Mouse (Mus musculus) CH12.LX (cell line): Measurements from ENCODE around the gene Nhsl1. TPM values are rescaled to one million over a fixed set of nuclear protein-coding genes. Genes with fewer than 3 reads are reported as not detected.

Experiments
- DNase-seq: peaks from one replicate; pipeline ENCODE4 v3.0.0-alpha.2; 2013; ENCODE audit errors: extremely low read depth
- H3K27ac ChIP-seq: 2 replicates; pipeline ENCODE4 v1.5.1; 2012; ENCODE audit warnings: low read depth, mild to moderate bottlenecking, control low read depth, moderate library complexity; ENCODE audit not compliant: insufficient read depth
- H3K27me3 ChIP-seq: replicated peaks from 2 replicates; pipeline ENCODE3; 2012; ENCODE audit warnings: inconsistent platforms
- H3K36me3 ChIP-seq, 2 experiments: replicated peaks in 1 of 2; 2 replicates each; pipeline versions ENCODE3 to v1.6.1; 2012; ENCODE audit warnings: inconsistent platforms in 1 of 2, low read length in 1 of 2, mild to moderate bottlenecking in 1 of 2, mixed read lengths in 1 of 2, moderate library complexity in 1 of 2; ENCODE audit not compliant: control insufficient read depth in 1 of 2, insufficient read depth in 1 of 2
- H3K4me1 ChIP-seq, 2 experiments: 2 replicates each; pipeline ENCODE4 v1.6.1; 2012; ENCODE audit warnings: inconsistent platforms in 1 of 2, moderate library complexity in 1 of 2; ENCODE audit not compliant: insufficient read depth in 2 of 2, control insufficient read depth in 1 of 2
- H3K4me2 ChIP-seq: 2 replicates; pipeline ENCODE4 v1.6.1; 2012; ENCODE audit warnings: low read depth, mild to moderate bottlenecking, control low read depth; ENCODE audit not compliant: poor library complexity, insufficient read depth, severe bottlenecking
- H3K4me3 ChIP-seq, 3 experiments: fragments of 150-350 bp in 1 of 3; sonication (generic) in 1 of 3; replicated peaks in 1 of 3; 2 replicates each; pipeline versions ENCODE3 to v1.5.1; 2011 to 2012; ENCODE audit warnings: low read depth in 2 of 3, low read length in 2 of 3, mild to moderate bottlenecking in 2 of 3, moderate library complexity in 2 of 3, control low read depth in 1 of 3, improper control_type of control experiment in 1 of 3, inconsistent platforms in 1 of 3, mixed read lengths in 1 of 3; ENCODE audit not compliant: poor library complexity in 1 of 3
- H3K79me2 ChIP-seq: replicated peaks from 2 replicates; pipeline ENCODE4 v1.6.1; 2012; ENCODE audit warnings: mild to moderate bottlenecking, moderate library complexity; ENCODE audit not compliant: control insufficient read depth, poor library complexity, insufficient read depth, severe bottlenecking; ENCODE audit errors: extremely low read depth
- H3K9ac ChIP-seq: 2 replicates; pipeline ENCODE4 v1.6.1; 2012; ENCODE audit warnings: low read depth, mild to moderate bottlenecking, control low read depth, moderate library complexity; ENCODE audit not compliant: insufficient read depth
- H3K9me3 ChIP-seq: replicated peaks from 2 replicates; pipeline ENCODE3; 2012; ENCODE audit warnings: low read length, inconsistent platforms, mixed read lengths
- CHD1 ChIP-seq: IDR thresholded peaks from 2 replicates; pipeline ENCODE4 v1.6.1; 2012; ENCODE audit warnings: low read depth, low read length, improper control_type of control experiment, inconsistent platforms
- CHD2 ChIP-seq: IDR thresholded peaks from 2 replicates; pipeline ENCODE4 v1.6.1; 2011; ENCODE audit warnings: low read length, improper control_type of control experiment
- ETS1 ChIP-seq: conservative IDR thresholded peaks from 2 replicates; pipeline ENCODE4 v1.6.1; 2012; ENCODE audit warnings: low read depth, mild to moderate bottlenecking, inconsistent platforms, low read length, improper control_type of control experiment, moderate library complexity
- GABPA ChIP-seq: IDR thresholded peaks from 2 replicates; pipeline ENCODE4 v1.6.1; 2012; ENCODE audit warnings: low read depth, low read length, improper control_type of control experiment, inconsistent platforms; ENCODE audit not compliant: insufficient replicate concordance
- HCFC1 ChIP-seq: IDR thresholded peaks from 2 replicates; pipeline ENCODE4 v1.6.1; 2012; ENCODE audit warnings: low read depth, mild to moderate bottlenecking, inconsistent platforms, low read length, improper control_type of control experiment
- JUND ChIP-seq: conservative IDR thresholded peaks from 2 replicates; pipeline ENCODE4 v1.6.1; 2011; ENCODE audit warnings: low read depth, low read length, improper control_type of control experiment
- KAT2A ChIP-seq: IDR thresholded peaks from 2 replicates; pipeline ENCODE4 v1.6.1; 2012; ENCODE audit warnings: low read length, improper control_type of control experiment, inconsistent platforms; ENCODE audit not compliant: insufficient replicate concordance
- MAFK ChIP-seq: IDR thresholded peaks from 2 replicates; pipeline ENCODE4 v1.6.1; 2011; ENCODE audit warnings: low read length, improper control_type of control experiment; ENCODE audit not compliant: insufficient replicate concordance
- MXI1 ChIP-seq: IDR thresholded peaks from 2 replicates; pipeline ENCODE4 v1.6.1; 2011; ENCODE audit warnings: mild to moderate bottlenecking, low read depth, low read length, improper control_type of control experiment
- NELFE ChIP-seq: IDR thresholded peaks from 2 replicates; pipeline ENCODE4 v1.6.1; 2011; ENCODE audit warnings: low read depth, low read length, improper control_type of control experiment
- NRF1 ChIP-seq: IDR thresholded peaks from 2 replicates; pipeline ENCODE4 v1.6.1; 2014; ENCODE audit warnings: low read depth, mild to moderate bottlenecking, inconsistent platforms, low read length, improper control_type of control experiment, moderate library complexity
- POLR2A ChIP-seq: IDR thresholded peaks from 2 replicates; pipeline ENCODE4 v1.6.1; 2011; ENCODE audit warnings: low read depth, mild to moderate bottlenecking, improper control_type of control experiment, low read length
- RCOR1 ChIP-seq: conservative IDR thresholded peaks from 2 replicates; pipeline ENCODE4 v1.6.1; 2012; ENCODE audit warnings: low read depth, mild to moderate bottlenecking, inconsistent platforms, low read length, improper control_type of control experiment
- TBP ChIP-seq: conservative IDR thresholded peaks from 2 replicates; pipeline ENCODE4 v1.6.1; 2011; ENCODE audit warnings: low read depth, low read length, improper control_type of control experiment
- TCF12 ChIP-seq: IDR thresholded peaks from 2 replicates; pipeline ENCODE4 v1.6.1; 2014; ENCODE audit warnings: low read depth, mild to moderate bottlenecking, inconsistent platforms, low read length, improper control_type of control experiment
- USF1 ChIP-seq: IDR thresholded peaks from 2 replicates; pipeline ENCODE4 v1.6.1; 2014; ENCODE audit warnings: low read depth, mild to moderate bottlenecking, inconsistent platforms, low read length, improper control_type of control experiment
- USF2 ChIP-seq: conservative IDR thresholded peaks from 2 replicates; pipeline ENCODE4 v1.6.1; 2011; ENCODE audit warnings: low read depth, low read length, improper control_type of control experiment
- ZC3H11A ChIP-seq: IDR thresholded peaks from 2 replicates; pipeline ENCODE4 v1.6.1; 2012; ENCODE audit warnings: low read depth, mild to moderate bottlenecking, inconsistent platforms, low read length, improper control_type of control experiment
- ZKSCAN1 ChIP-seq: IDR thresholded peaks from 2 replicates; pipeline ENCODE4 v1.6.1; 2012; ENCODE audit warnings: low read depth, inconsistent platforms, low read length, improper control_type of control experiment, borderline replicate concordance
- ZMIZ1 ChIP-seq: IDR thresholded peaks from 2 replicates; pipeline ENCODE4 v1.6.1; 2012; ENCODE audit warnings: low read depth, mild to moderate bottlenecking, inconsistent platforms, low read length, improper control_type of control experiment
- ZNF384 ChIP-seq: IDR thresholded peaks from 2 replicates; pipeline ENCODE4 v1.6.1; 2012; ENCODE audit warnings: low read depth, low read length, improper control_type of control experiment, inconsistent platforms
- dilution Hi-C: fragments of 300-500 bp; cut with MboI; formaldehyde crosslinking; loops from 2 replicates; pipeline ENCODE4 v1.14.3; 2020; ENCODE audit warnings: low sequenced_read_pairs; ENCODE audit not compliant: extremely low pct_unique_long_range_greater_than_20kb, extremely low pct_ligation_motif_present
- in situ Hi-C: fragments of 300-500 bp; cut with MboI; formaldehyde crosslinking; loops from 3 replicates; pipeline ENCODE4 v1.14.3; 2019; ENCODE audit warnings: low sequenced_read_pairs, low pct_ligation_motif_present, low pct_unique_long_range_greater_than_20kb, mixed read lengths
- polyA plus RNA-seq: library from polyadenylated mRNA; unstranded; fragments of >175 nt; gene quantifications from 2 replicates; pipeline ENCODE4 v1.2.1, GENCODE M21; 2012; ENCODE audit warnings: low read depth; ENCODE audit not compliant: insufficient read length
- total RNA-seq, 2 experiments: library from RNA; depleted of rRNA; stranded (reverse); fragments of 300-350 nt in 1 of 2; fragments of >200 nt in 1 of 2; gene quantifications; 2 replicates each; pipeline ENCODE4 v1.2.3; 2012 to 2014

Gene Nhsl1
- total and polyA plus RNA-seq, 3 experiments, result 0.13 to 0.19 (median 0.15) TPM

GRCm38 (mm10) chr10:18358461-18358860 lies 39.7 kb downstream of the Nhsl1 start:
- dilution Hi-C loops, result no loop called here
- in situ Hi-C loops, result no loop called here
- no peaks in the 10 kb centered on the region for H3K27me3 ChIP-seq

GRCm38 (mm10) chr10:18360175-18360574 lies 41.4 kb downstream of the Nhsl1 start:
- H3K9ac ChIP-seq, result no peak overlapping the region
- no peak overlapping the region for H3K4me3 ChIP-seq
- no peaks in the 10 kb centered on the region for H3K27me3 ChIP-seq
- dilution Hi-C loops, result no loop called here
- in situ Hi-C loops, result no loop called here
- H3K36me3 ChIP-seq, result no peaks in the 10 kb centered on the region
- TF ChIP-seq CHD2 (no peak), JUND (no peak), POLR2A (no peak), ZMIZ1 (no peak), ZNF384 (no peak), KAT2A (no peak), CHD1 (no peak), TBP (no peak), TCF12 (no peak), ZC3H11A (no peak), MXI1 (no peak), RCOR1 (no peak), GABPA (no peak), USF1 (no peak), ZKSCAN1 (no peak), NRF1 (no peak), USF2 (no peak)
- H3K9me3 ChIP-seq, result no peaks in the 10 kb centered on the region
- no peak overlapping the region for H3K27ac ChIP-seq
- H3K4me1 ChIP-seq, result no peaks in the 10 kb centered on the region; a peak in 1 of 4 replicates
- no peak overlapping the region for H3K4me2 ChIP-seq
- H3K79me2 ChIP-seq, result no peaks in the 10 kb centered on the region
- DNase-seq, result no peak

More at GRCm38 (mm10) chr10:18358461-18358860, 39.7 kb downstream of the Nhsl1 start:
- H3K79me2 ChIP-seq, result no peaks in the 10 kb centered on the region
- no peak overlapping the region for H3K4me2 ChIP-seq
- H3K9me3 ChIP-seq, result no peaks in the 10 kb centered on the region
- H3K4me1 ChIP-seq, result no peaks in the 10 kb centered on the region; a peak in 1 of 4 replicates
- no peak overlapping the region for H3K9ac ChIP-seq
- H3K27ac ChIP-seq, result no peak overlapping the region
- H3K36me3 ChIP-seq, result no peaks in the 10 kb centered on the region
- no peak overlapping the region for H3K4me3 ChIP-seq
- TF ChIP-seq HCFC1, result no peak
- TF ChIP-seq MAFK, result no peak
- no peak for TF ChIP-seq ETS1
- no peak for TF ChIP-seq TCF12
- TF ChIP-seq KAT2A, result no peak
- no peak for TF ChIP-seq NELFE
- no peak for TF ChIP-seq CHD2
- TF ChIP-seq USF2, result no peak
- no peak for DNase-seq
